Mouse (Mus musculus) gastrocnemius, postnatal 25 days (tissue): ENCODE measurements at regions not wholly inside any gene's neighbourhood (a gene's known extent, or its start where the extent isn't known, plus 50 kb on each side); places are given as distances from the start of the nearest gene placed in this dataset.
"Not testable (repeated sequence)": the region's sequence is repeated elsewhere in the genome, so short reads cannot be mapped to it uniquely, and the experiment has no call there.

Experiments
- DNase-seq: peaks from one replicate; pipeline ENCODE4 v3.0.0; 2022
- microRNA-seq, 2 experiments: library from miRNA; unstranded; fragments of <30 nt; microRNA quantifications; one replicate each; pipeline ENCODE4 v1.2.0; 2021; ENCODE audit warnings: borderline replicate concordance in 2 of 2

DNA sequence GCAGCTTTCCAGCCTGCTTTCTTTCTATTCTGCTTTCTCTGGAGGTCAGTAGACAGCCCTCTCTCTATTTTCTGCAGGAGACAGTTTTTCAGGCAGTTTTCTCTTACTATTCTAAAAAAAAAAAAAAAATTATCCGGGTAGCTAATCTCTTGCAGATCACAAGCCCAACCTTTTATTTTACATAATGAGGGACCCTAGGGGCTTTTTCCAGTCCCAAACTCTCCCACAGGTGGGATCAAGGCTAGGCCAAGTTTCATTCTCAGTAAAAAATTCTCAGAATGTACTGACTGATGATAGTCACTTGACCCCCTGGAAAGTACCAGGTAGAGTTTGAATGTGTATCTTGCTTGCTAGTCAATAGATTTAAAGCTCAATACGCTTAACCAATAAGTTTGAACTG lies 705.7 kb downstream of the Trib2 start:
- DNase-seq, result no peak

DNA sequence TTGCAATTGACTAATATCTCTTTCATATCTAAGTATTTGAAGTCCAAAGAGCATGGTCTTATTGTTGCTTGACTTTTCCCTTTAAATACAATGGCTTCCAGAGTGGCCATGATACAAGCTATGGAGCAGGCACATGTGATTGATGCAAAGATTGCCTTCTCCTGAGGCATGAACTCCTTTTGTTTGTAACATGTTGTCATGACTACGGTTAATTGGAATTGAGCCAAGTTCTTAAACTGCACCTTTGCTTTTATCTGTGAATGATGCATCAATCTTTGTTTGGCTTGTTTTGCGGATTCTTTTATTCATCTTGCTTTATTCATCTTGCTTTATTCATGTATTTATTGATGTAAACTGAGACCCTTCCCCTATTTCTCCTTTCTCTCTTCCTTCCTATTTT lies 711.8 kb downstream of the Trib2 start:
- no peak for DNase-seq

- no peak for DNase-seq
These were observed 738.1 kb downstream of the Trib2 start for GRCm38 (mm10) chr12:15078615-15079014.

GRCm38 (mm10) chr12:15064351-15064750 lies 752.4 kb downstream of the Trib2 start:
- DNase-seq, result no peak

- DNase-seq, result no peak
These were observed 765.3 kb downstream of the Trib2 start for GRCm38 (mm10) chr12:15051387-15051786.

- DNase-seq, result no peak
These were observed 773.5 kb downstream of the Trib2 start for GRCm38 (mm10) chr12:15043264-15043663.

- DNase-seq, result no peak
These were observed 805.6 kb downstream of the Trib2 start for GRCm38 (mm10) chr12:15011091-15011490.

DNA sequence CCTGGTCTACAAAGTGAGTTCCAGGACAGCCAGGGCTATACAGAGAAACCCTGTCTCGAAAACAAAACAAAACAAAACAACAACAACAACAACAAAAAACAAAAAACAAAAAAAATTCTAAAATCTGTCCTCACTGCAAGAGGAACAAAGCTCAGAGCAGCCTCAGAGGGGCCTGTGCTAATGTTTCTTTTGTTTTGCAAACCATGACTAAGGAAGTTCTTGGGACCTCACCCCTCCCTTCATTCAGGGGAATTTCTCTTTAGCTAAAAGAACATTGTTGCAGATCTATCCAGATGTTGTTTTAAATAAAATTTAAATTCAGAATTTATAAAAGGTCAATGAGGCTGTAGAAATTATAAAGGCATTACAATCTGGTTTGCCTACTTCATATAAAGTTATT lies 814.3 kb downstream of the Trib2 start:
- DNase-seq, result not testable (repeated sequence)

Small RNA genes in the stretch of these regions (microRNA-seq; reads per million reads assigned to microRNA genes)
- gene Gm27682, result 0 reads per million in 2 experiments
